Mouse (Mus musculus) NIH3T3 (cell line): Measurements from ENCODE around the gene Gm13723.

Experiments
- DNase-seq: peaks from one replicate; pipeline ENCODE4 v3.0.0-alpha.2; 2012; ENCODE audit warnings: low read depth

The Gm13723 gene

DNA sequence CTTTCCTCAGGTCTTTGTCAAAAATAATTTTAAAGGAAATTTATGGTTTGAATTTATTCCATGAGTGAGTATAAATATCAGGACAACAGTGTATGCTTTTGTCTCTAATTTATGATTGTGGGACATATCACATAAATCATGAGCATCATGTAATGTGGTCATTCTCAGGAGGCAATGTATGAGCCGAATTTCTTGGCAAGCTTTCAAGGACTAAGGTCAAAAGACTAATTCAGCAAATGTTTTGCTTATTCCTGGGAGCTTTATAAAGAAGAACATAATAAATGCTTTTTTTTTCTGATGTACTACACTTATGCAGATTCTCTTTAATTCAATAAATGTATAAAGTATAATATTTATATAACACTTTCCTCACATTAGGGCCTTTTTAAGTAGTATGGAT lies at the start of gene Gm13723:
Gene Gm13723 (minus strand): TSS at position 101 of the 400 bp plus-strand sequence.
- DNase-seq = no peak

DNA sequence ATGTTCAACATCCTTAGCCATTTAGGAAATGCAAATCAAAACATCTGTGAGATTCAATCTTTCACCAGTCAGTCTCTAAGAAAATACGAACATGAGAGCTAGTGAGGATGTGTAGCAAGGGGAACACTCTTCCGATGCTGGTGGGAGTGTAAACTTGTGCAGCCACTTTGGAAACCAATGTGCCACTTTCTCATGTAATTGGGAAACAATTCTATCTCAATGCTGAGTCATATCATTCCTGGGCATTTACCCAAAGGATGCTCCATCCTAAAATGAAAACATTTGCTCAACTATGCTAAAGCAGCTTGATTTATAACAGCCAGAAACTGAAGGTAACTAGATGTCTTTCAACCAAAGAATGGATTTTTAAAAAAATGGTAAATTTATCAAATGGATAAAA lies 31.0 kb upstream of the Gm13723 start:
- DNase-seq = no peak

DNA sequence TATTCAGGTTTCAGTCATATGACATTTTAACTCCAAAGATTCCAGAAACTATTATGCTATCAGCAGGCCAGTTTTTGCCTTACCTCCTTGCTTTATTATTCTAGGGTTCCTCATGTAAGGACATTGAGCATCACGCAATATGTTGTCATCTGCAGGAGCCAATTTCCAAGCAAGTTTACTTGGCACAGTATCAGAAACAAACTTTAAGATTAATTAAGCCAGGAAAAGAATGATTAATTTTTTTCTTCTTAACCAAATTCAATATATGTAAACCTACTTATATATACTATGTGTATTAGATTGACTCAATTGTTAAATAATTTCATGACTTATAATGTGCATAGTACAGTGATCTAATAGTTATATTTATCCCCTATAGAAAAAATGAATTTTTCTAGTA lies 17.5 kb upstream of the Gm13723 start, which contains the start of gene Olfr1097:
Gene Olfr1097 (minus strand): TSS at position 101 of the 400 bp plus-strand sequence.
- no peak for DNase-seq

DNA sequence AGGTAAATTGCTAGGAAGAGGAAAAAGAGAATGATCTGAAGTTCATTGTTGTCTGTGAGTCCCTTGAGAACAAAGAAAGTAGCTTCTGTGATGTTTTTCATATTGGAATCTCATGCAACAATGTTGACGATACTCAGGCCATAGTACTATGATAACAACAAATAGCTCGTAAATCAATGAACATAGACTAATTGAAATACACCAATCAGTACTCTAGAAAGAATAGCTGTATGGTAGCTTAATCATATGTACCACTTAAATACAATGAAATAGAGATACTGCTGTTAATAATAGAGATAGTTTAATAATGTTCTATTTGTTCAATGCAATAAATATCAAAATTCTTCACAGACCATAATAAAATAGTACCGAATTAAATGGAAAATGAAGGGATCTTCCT lies 23.0 kb downstream of the Gm13723 start, which contains the start of gene Olfr1095:
Gene Olfr1095 (minus strand): TSS at position 101 of the 400 bp plus-strand sequence.
- no peak for DNase-seq

DNA sequence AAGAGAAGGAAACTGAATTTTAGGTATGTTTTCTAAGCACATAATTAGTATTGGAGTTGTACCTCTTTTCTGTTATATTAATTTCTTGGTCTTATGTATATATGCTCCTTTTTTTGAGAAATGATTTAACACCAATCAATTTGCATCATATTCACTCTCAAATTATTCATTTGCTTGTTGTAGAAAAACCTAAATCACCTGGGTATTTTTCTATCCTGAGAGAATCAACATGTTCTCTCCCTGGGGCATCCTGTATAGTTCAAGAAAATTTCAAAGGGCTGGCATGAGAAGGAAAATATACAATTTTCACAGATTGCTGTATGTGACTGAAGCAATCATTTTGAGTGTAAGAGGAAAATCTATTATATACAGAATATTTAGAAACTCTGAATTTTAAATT lies 50.2 kb downstream of the Gm13723 start, which contains the start of gene Olfr1094:
Gene Olfr1094 (plus strand): TSS at position 301 of the 400 bp plus-strand sequence.
- no peak for DNase-seq
